Comparison of ENCODE assay signal across 8 mouse cellular contexts in genomic region chr1:92895089-92895488, GRCm38 (mm10). TPM values are rescaled to one million over a fixed set of nuclear protein-coding genes. Genes with fewer than 3 reads are reported as not detected.
DNase-seq lines count a peak whose midpoint lies in the region; ATAC-seq and TF ChIP-seq lines count a peak whose summit lies in the region.

No protein-coding gene starts in this region.

- TF ChIP-seq CTCF in stomach, postnatal 0 days (IDR thresholded peaks at IDR 0.05; ENCODE audit: low read depth) = peak; percentile 96

- 16% methylated on average over 3 of the region's 3 CpGs for WGBS in limb, embryonic 13.5 days
- WGBS in neural tube, embryonic 12.5 days = 7% methylated on average over 3 of the region's 3 CpGs
- 12% methylated on average over 3 of the region's 3 CpGs for WGBS in stomach, postnatal 0 days

- H3K4me2 ChIP-seq in limb, embryonic 13.5 days (replicated peaks) = no peak overlapping the region
- H3K4me2 ChIP-seq in neural tube, embryonic 12.5 days (replicated peaks) = no peak overlapping the region
- H3K4me2 ChIP-seq in stomach, postnatal 0 days (replicated peaks; ENCODE audit: low read depth) = no peak overlapping the region

- no peak for TF ChIP-seq EP300 in stomach, postnatal 0 days (optimal IDR thresholded peaks at IDR 0.05)

- no peaks in the 10 kb centered on the region for H3K36me3 ChIP-seq in limb, embryonic 13.5 days
- H3K36me3 ChIP-seq in neural tube, embryonic 12.5 days = no peaks in the 10 kb centered on the region
- H3K36me3 ChIP-seq in stomach, postnatal 0 days (ENCODE audit: control insufficient read depth, insufficient read depth, low read length) = no peaks in the 10 kb centered on the region

- no peak overlapping the region for H3K27ac ChIP-seq in limb, embryonic 13.5 days
- H3K27ac ChIP-seq in neural tube, embryonic 12.5 days = no peak overlapping the region
- H3K27ac ChIP-seq in stomach, postnatal 0 days (replicated peaks) = no peak overlapping the region

- peaks cover 15% of the 10 kb centered on the region for H3K27me3 ChIP-seq in limb, embryonic 13.5 days
- peaks cover 3% of the 10 kb centered on the region; the same call in 1 of the 2 replicates for H3K27me3 ChIP-seq in neural tube, embryonic 12.5 days (replicated peaks)
- no peaks in the 10 kb centered on the region for H3K27me3 ChIP-seq in stomach, postnatal 0 days (ENCODE audit: control insufficient read depth, insufficient read depth, low read length)

- H3K9me3 ChIP-seq in limb, embryonic 13.5 days = no peaks in the 10 kb centered on the region
- H3K9me3 ChIP-seq in neural tube, embryonic 12.5 days = no peaks in the 10 kb centered on the region
- H3K9me3 ChIP-seq in stomach, postnatal 0 days (ENCODE audit: control insufficient read depth, low read length) = no peaks in the 10 kb centered on the region

- no peaks in the 10 kb centered on the region for H3K4me1 ChIP-seq in limb, embryonic 13.5 days
- no peaks in the 10 kb centered on the region for H3K4me1 ChIP-seq in neural tube, embryonic 12.5 days
- no peaks in the 10 kb centered on the region for H3K4me1 ChIP-seq in stomach, postnatal 0 days (replicated peaks; ENCODE audit: control insufficient read depth, insufficient read depth)

- ATAC-seq in limb, embryonic 13.5 days (ENCODE audit: low FRiP score, low read depth) = peak; percentile 72
- peak; percentile 77 for ATAC-seq in neural tube, embryonic 12.5 days (ENCODE audit: low FRiP score, low read depth)
- peak; percentile 79 for ATAC-seq in stomach, postnatal 0 days (ENCODE audit: low FRiP score, low TSS enrichment)

- no peak overlapping the region for H3K4me3 ChIP-seq in limb, embryonic 13.5 days
- no peak overlapping the region for H3K4me3 ChIP-seq in neural tube, embryonic 12.5 days
- no peak overlapping the region for H3K4me3 ChIP-seq in stomach, postnatal 0 days (ENCODE audit: low read depth, low read length)

- DNase-seq in 416B (ENCODE audit: low read depth) (peak; percentile 76), adipocyte (ENCODE audit: low spot score) (peak; percentile 76)
- peak; percentile 91 for DNase-seq in embryo, embryonic 10 days (ENCODE audit: low spot score)
- DNase-seq in gastrocnemius, postnatal 10 days = peak; percentile 75
- DNase-seq in kidney, adult 9 months = peak; percentile 71
- peak; percentile 75 for DNase-seq in stomach, postnatal 0 days (ENCODE audit: low spot score)

- H3K9ac ChIP-seq in limb, embryonic 13.5 days = no peak overlapping the region
- no peak overlapping the region for H3K9ac ChIP-seq in neural tube, embryonic 12.5 days
- H3K9ac ChIP-seq in stomach, postnatal 0 days (ENCODE audit: low read length) = no peak overlapping the region

RNA-seq across cellular contexts. Expression of gene Ankmy1, which starts 7.6 kb away (rescaled TPM):
- under 1 TPM; 0.27 to 0.28 TPM for total RNA-seq in gastrocnemius, postnatal 10 days (2021)
- 0.36 and 0.43 TPM in 2 replicates for polyA plus RNA-seq in limb, embryonic 13.5 days (2015; fragmentation: Nextera tagmentation; extraction: Ambion mirVana)
- polyA plus RNA-seq in neural tube, embryonic 12.5 days (2016; fragmentation: Nextera tagmentation; extraction: Ambion mirVana) = 0.65 and 0.74 TPM in 2 replicates
- polyA plus RNA-seq in stomach, postnatal 0 days (2015; fragmentation: Nextera tagmentation; extraction: Ambion mirVana) = 0.06 and 0.16 TPM in 2 replicates

RNA-seq across cellular contexts. Expression of gene Dusp28, which starts 11.7 kb away (rescaled TPM):
- 10 to 100 TPM; 21.6 to 25.5 TPM for total RNA-seq in gastrocnemius, postnatal 10 days (2021)
- polyA plus RNA-seq in limb, embryonic 13.5 days (2015; fragmentation: Nextera tagmentation; extraction: Ambion mirVana) = 11.9 and 12.4 TPM in 2 replicates
- polyA plus RNA-seq in neural tube, embryonic 12.5 days (2016; fragmentation: Nextera tagmentation; extraction: Ambion mirVana) = 13.1 and 13.4 TPM in 2 replicates
- polyA plus RNA-seq in stomach, postnatal 0 days (2015; fragmentation: Nextera tagmentation; extraction: Ambion mirVana) = 16.0 and 17.5 TPM in 2 replicates

RNA-seq across cellular contexts. Expression of gene Rnpepl1, which starts 15.5 kb away (rescaled TPM):
- total RNA-seq in gastrocnemius, postnatal 10 days (2021) = 10 to 100 TPM; 61.4 to 62.3 TPM
- polyA plus RNA-seq in limb, embryonic 13.5 days (2015; fragmentation: Nextera tagmentation; extraction: Ambion mirVana) = 33.3 and 33.4 TPM in 2 replicates
- polyA plus RNA-seq in neural tube, embryonic 12.5 days (2016; fragmentation: Nextera tagmentation; extraction: Ambion mirVana) = 37.5 and 40.3 TPM in 2 replicates
- polyA plus RNA-seq in stomach, postnatal 0 days (2015; fragmentation: Nextera tagmentation; extraction: Ambion mirVana) = 36.7 and 42.7 TPM in 2 replicates

RNA-seq across cellular contexts. Expression of gene Capn10, which starts 39.1 kb away (rescaled TPM):
- 1 to 10 TPM; 5.5 to 7.9 TPM for total RNA-seq in gastrocnemius, postnatal 10 days (2021)
- polyA plus RNA-seq in limb, embryonic 13.5 days (2015; fragmentation: Nextera tagmentation; extraction: Ambion mirVana) = 32.3 and 35.2 TPM in 2 replicates
- polyA plus RNA-seq in neural tube, embryonic 12.5 days (2016; fragmentation: Nextera tagmentation; extraction: Ambion mirVana) = 54.8 and 60.0 TPM in 2 replicates
- polyA plus RNA-seq in stomach, postnatal 0 days (2015; fragmentation: Nextera tagmentation; extraction: Ambion mirVana) = 21.2 and 23.3 TPM in 2 replicates

RNA-seq across cellular contexts. Expression of gene Gpr35, which starts 55.6 kb away (rescaled TPM):
- total RNA-seq in gastrocnemius, postnatal 10 days (2021) = under 1 TPM; 0.12 to 0.56 TPM
- polyA plus RNA-seq in limb, embryonic 13.5 days (2015; fragmentation: Nextera tagmentation; extraction: Ambion mirVana) = 0.20 and 0.56 TPM in 2 replicates
- 0.38 TPM in 2 replicates for polyA plus RNA-seq in neural tube, embryonic 12.5 days (2016; fragmentation: Nextera tagmentation; extraction: Ambion mirVana)
- polyA plus RNA-seq in stomach, postnatal 0 days (2015; fragmentation: Nextera tagmentation; extraction: Ambion mirVana) = 3.7 and 4.1 TPM in 2 replicates
